Mouse (Mus musculus): ENCODE data around the gene 9930111J21Rik1. TPM values are rescaled to one million over a fixed set of nuclear protein-coding genes. Genes with fewer than 3 reads are reported as not detected.
"Not testable (repeated sequence)": the region's sequence is repeated elsewhere in the genome, so short reads cannot be mapped to it uniquely, and the experiment has no call there.

9930111J21Rik1 gene
- polyA plus RNA-seq, 1 experiment from 2014 or later, result 2.1 TPM

- DNase-seq (ENCODE audit: low spot score), result no peak
These were observed 60.8 kb downstream of the 9930111J21Rik1 start for GRCm38 (mm10) chr11:48918380-48918779.

- DNase-seq (ENCODE audit: low spot score), result no peak
These were observed 65.6 kb downstream of the 9930111J21Rik1 start for GRCm38 (mm10) chr11:48913611-48914010.

- DNase-seq (ENCODE audit: low spot score), result no peak
These were observed 70.7 kb downstream of the 9930111J21Rik1 start for GRCm38 (mm10) chr11:48908459-48908858.

- no peak for DNase-seq (ENCODE audit: low spot score)
These were observed 77.2 kb downstream of the 9930111J21Rik1 start, which contains the start of gene Gm5431 for GRCm38 (mm10) chr11:48902021-48902420. Gene Gm5431 (minus strand): TSS chr11:48902214.

GRCm38 (mm10) chr11:48901567-48901930 is 77.6 kb downstream of the 9930111J21Rik1 start:
- not testable (repeated sequence) for DNase-seq (ENCODE audit: low spot score)

- not testable (repeated sequence) for DNase-seq (ENCODE audit: low spot score)
These were observed 78.3 kb downstream of the 9930111J21Rik1 start for GRCm38 (mm10) chr11:48900654-48901566.

GRCm38 (mm10) chr11:48898812-48899431 is 80.3 kb downstream of the 9930111J21Rik1 start:
- no peak for DNase-seq (ENCODE audit: low spot score)

Other genes with a start within 250 kb of the 9930111J21Rik1 start
- 988 and 1,015 TPM in 2 replicates for gene Rack1, start 179.1 kb downstream of the 9930111J21Rik1 start, polyA plus RNA-seq (2015; fragmentation: Nextera tagmentation; extraction: Ambion mirVana)
- 3.5 and 5.5 TPM in 2 replicates for gene Trim41, start 162.0 kb downstream of the 9930111J21Rik1 start, polyA plus RNA-seq (2015; fragmentation: Nextera tagmentation; extraction: Ambion mirVana)
- 1.1 and 2.1 TPM in 2 replicates for gene Trim7, start 153.3 kb downstream of the 9930111J21Rik1 start, polyA plus RNA-seq (2015; fragmentation: Nextera tagmentation; extraction: Ambion mirVana)
- 7.6 and 8.8 TPM in 2 replicates for gene Gm12184, start 152.7 kb downstream of the 9930111J21Rik1 start, polyA plus RNA-seq (2015; fragmentation: Nextera tagmentation; extraction: Ambion mirVana)
- 57.1 and 61.0 TPM in 2 replicates for gene Irgm1, start 107.7 kb downstream of the 9930111J21Rik1 start, polyA plus RNA-seq (2015; fragmentation: Nextera tagmentation; extraction: Ambion mirVana)
- 0.29 and 0.46 TPM in 2 replicates for gene Gm5431, start 77.2 kb downstream of the 9930111J21Rik1 start, polyA plus RNA-seq (2015; fragmentation: Nextera tagmentation; extraction: Ambion mirVana)
- 6.3 and 9.0 TPM in 2 replicates for gene Psme2b, start 33.2 kb downstream of the 9930111J21Rik1 start, polyA plus RNA-seq (2015; fragmentation: Nextera tagmentation; extraction: Ambion mirVana)
- 0.25 and 0.36 TPM in 2 replicates for gene Olfr56, start 509 bp downstream of the 9930111J21Rik1 start, polyA plus RNA-seq (2015; fragmentation: Nextera tagmentation; extraction: Ambion mirVana)
- 0.93 and 1.2 TPM in 2 replicates for gene Gm12185, start 12.8 kb upstream of the 9930111J21Rik1 start, polyA plus RNA-seq (2015; fragmentation: Nextera tagmentation; extraction: Ambion mirVana)
- gene Tgtp1, start 14.8 kb upstream of the 9930111J21Rik1 start, polyA plus RNA-seq (2015; fragmentation: Nextera tagmentation; extraction: Ambion mirVana), result 59.3 and 61.7 TPM in 2 replicates
- gene 9930111J21Rik2, start 71.8 kb upstream of the 9930111J21Rik1 start, polyA plus RNA-seq (2015; fragmentation: Nextera tagmentation; extraction: Ambion mirVana), result 1.1 and 1.5 TPM in 2 replicates
- 58.7 and 59.3 TPM in 2 replicates for gene Tgtp2, start 84.8 kb upstream of the 9930111J21Rik1 start, polyA plus RNA-seq (2015; fragmentation: Nextera tagmentation; extraction: Ambion mirVana)
- 87.1 and 88.7 TPM in 2 replicates for gene Ifi47, start 97.2 kb upstream of the 9930111J21Rik1 start, polyA plus RNA-seq (2015; fragmentation: Nextera tagmentation; extraction: Ambion mirVana)
- 0.10 and 0.16 TPM in 2 replicates for gene Olfr1396, start 135.5 kb upstream of the 9930111J21Rik1 start, polyA plus RNA-seq (2015; fragmentation: Nextera tagmentation; extraction: Ambion mirVana)
- gene Olfr1395, start 162.9 kb upstream of the 9930111J21Rik1 start, polyA plus RNA-seq (2015; fragmentation: Nextera tagmentation; extraction: Ambion mirVana), result not detected in 2 replicates
- not detected in 2 replicates for gene Olfr1394, start 175.0 kb upstream of the 9930111J21Rik1 start, polyA plus RNA-seq (2015; fragmentation: Nextera tagmentation; extraction: Ambion mirVana)
- gene Btnl9, start 207.8 kb upstream of the 9930111J21Rik1 start, polyA plus RNA-seq (2015; fragmentation: Nextera tagmentation; extraction: Ambion mirVana), result 1.1 and 1.7 TPM in 2 replicates
- gene Zfp62, start 223.9 kb upstream of the 9930111J21Rik1 start, polyA plus RNA-seq (2015; fragmentation: Nextera tagmentation; extraction: Ambion mirVana), result 33.8 and 36.1 TPM in 2 replicates

All from thymus, postnatal 0 days (tissue).